Mouse (Mus musculus) forebrain, embryonic 14.5 days (tissue): Measurements from ENCODE around the gene Mei1. TPM values are rescaled to one million over a fixed set of nuclear protein-coding genes. Genes with fewer than 3 reads are reported as not detected.

Experiments
- ATAC-seq: fragments of 200-750 bp; cut with Nextera tagmentation; 2 replicates; pipeline ENCODE4 v1.8.0; 2017; ENCODE audit warnings: mild to moderate bottlenecking, moderate library complexity
- DNase-seq: peaks from one replicate; pipeline ENCODE4 v3.0.0-alpha.2; 2015; ENCODE audit warnings: low spot score
- H3K27ac ChIP-seq: fragments of 300-500 bp; sonication (generic); 2 replicates; pipeline ENCODE4 v1.5.1; 2014; ENCODE audit warnings: low read depth, mild to moderate bottlenecking, control low read depth, low read length, moderate library complexity
- H3K27me3 ChIP-seq: fragments of 300-500 bp; sonication (generic); replicated peaks from 2 replicates; pipeline ENCODE4 v1.6.1; 2014; ENCODE audit warnings: low read length, control low read depth, mixed read lengths; ENCODE audit not compliant: control insufficient read depth, insufficient read depth
- H3K36me3 ChIP-seq: fragments of 300-500 bp; sonication (generic); 2 replicates; pipeline ENCODE4 v1.6.1; 2014; ENCODE audit warnings: low read length, control low read depth; ENCODE audit not compliant: control insufficient read depth, insufficient read depth
- H3K4me1 ChIP-seq: fragments of 300-500 bp; sonication (generic); 2 replicates; pipeline ENCODE4 v1.6.1; 2014; ENCODE audit warnings: antibody characterized with exemption, low read length, control low read depth; ENCODE audit not compliant: control insufficient read depth, insufficient read depth
- H3K4me2 ChIP-seq: fragments of 300-500 bp; sonication (generic); 2 replicates; pipeline ENCODE4 v1.6.1; 2014; ENCODE audit warnings: mild to moderate bottlenecking, control low read depth, low read length
- H3K4me3 ChIP-seq: fragments of 300-500 bp; sonication (generic); 2 replicates; pipeline ENCODE4 v1.5.1; 2014; ENCODE audit warnings: low read depth, low read length, control low read depth
- H3K9ac ChIP-seq: fragments of 300-500 bp; sonication (generic); 2 replicates; pipeline ENCODE4 v1.6.1; 2014; ENCODE audit warnings: mild to moderate bottlenecking, low read length, control low read depth, moderate library complexity
- H3K9me3 ChIP-seq: fragments of 300-500 bp; sonication (generic); replicated peaks from 2 replicates; pipeline ENCODE4 v1.6.1; 2016; ENCODE audit warnings: low read length, control low read depth, mixed read lengths; ENCODE audit not compliant: control insufficient read depth
- WGBS: fragments of 180-500 bp; shearing (Covaris S2); extraction: QIAGEN DNeasy Blood & Tissue Kit; methylation state at CpG from one replicate; pipeline ENCODE4 v1.1.7; 2014; 5-methylcytosine and 5-hydroxymethylcytosine counted together
- polyA plus RNA-seq: library from polyadenylated mRNA; unstranded; fragments of >200 nt; fragmentation: Nextera tagmentation; extraction: Ambion mirVana; gene quantifications from 2 replicates; pipeline ENCODE4 v1.2.1, GENCODE M21; 2014

Gene Mei1
- polyA plus RNA-seq = not detected in 2 replicates

- Histone ChIP-seq H3K4me2 (peak within 1 kb of the TSS; percentile 28; the same call in 1 of the 2 replicates), H3K9ac (no peak within 1 kb of the TSS), H3K27me3 (peaks cover 9% of the 10 kb centered on the region), H3K36me3 (no peaks in the 10 kb centered on the region), H3K9me3 (no peaks in the 10 kb centered on the region), H3K4me3 (no peak within 1 kb of the TSS), H3K27ac (no peak within 1 kb of the TSS), H3K4me1 (no peaks in the 10 kb centered on the region)
- 27% methylated on average over 40 of the region's 40 CpGs for WGBS
- DNase-seq = peak; percentile 22
- no peak for ATAC-seq
These were observed at the start of gene Mei1 for GRCm38 (mm10) chr15:82069898-82070297. Gene Mei1, plus strand, starts transcription at chr15:82069996.

- Histone ChIP-seq H3K4me3 (no peak overlapping the region), H3K4me2 (no peak overlapping the region), H3K27me3 (no peaks in the 10 kb centered on the region), H3K4me1 (no peaks in the 10 kb centered on the region), H3K9me3 (no peaks in the 10 kb centered on the region), H3K9ac (no peak overlapping the region), H3K27ac (no peak overlapping the region), H3K36me3 (peaks cover 75% of the 10 kb centered on the region)
- DNase-seq (no peak), ATAC-seq (no peak)
- WGBS = 89% methylated on average over 13 of the region's 13 CpGs
These were observed 47.2 kb upstream of the Mei1 start for GRCm38 (mm10) chr15:82022535-82023088.

- no peak overlapping the region for H3K4me3 ChIP-seq
- no peak for ATAC-seq
- H3K4me1 ChIP-seq = no peaks in the 10 kb centered on the region
These were observed 45.7 kb upstream of the Mei1 start for GRCm38 (mm10) chr15:82023965-82024635.

GRCm38 (mm10) chr15:82027276-82027675, 42.5 kb upstream of the Mei1 start:
- Histone ChIP-seq H3K4me2 (no peak overlapping the region), H3K27ac (no peak overlapping the region), H3K9me3 (no peaks in the 10 kb centered on the region), H3K4me3 (no peak overlapping the region), H3K36me3 (peaks cover 98% of the 10 kb centered on the region), H3K9ac (no peak overlapping the region), H3K27me3 (no peaks in the 10 kb centered on the region), H3K4me1 (no peaks in the 10 kb centered on the region)
- ATAC-seq (no peak), DNase-seq (no peak)
- WGBS = 94% methylated on average over 7 of the region's 7 CpGs

More at GRCm38 (mm10) chr15:82023965-82024635, 45.7 kb upstream of the Mei1 start:
- 94% methylated on average over 6 of the region's 6 CpGs for WGBS
- no peaks in the 10 kb centered on the region for H3K9me3 ChIP-seq
- H3K4me2 ChIP-seq = no peak overlapping the region
- no peak overlapping the region for H3K27ac ChIP-seq
- H3K27me3 ChIP-seq = no peaks in the 10 kb centered on the region
- DNase-seq = no peak
- no peak overlapping the region for H3K9ac ChIP-seq
- H3K36me3 ChIP-seq = peaks cover 86% of the 10 kb centered on the region

GRCm38 (mm10) chr15:82027726-82028125, 42.1 kb upstream of the Mei1 start:
- H3K27me3 ChIP-seq = no peaks in the 10 kb centered on the region
- H3K27ac ChIP-seq = no peak overlapping the region
- H3K4me3 ChIP-seq = no peak overlapping the region
- H3K36me3 ChIP-seq = peaks cover 95% of the 10 kb centered on the region
- WGBS = 93% methylated on average over 7 of the region's 7 CpGs
- H3K9ac ChIP-seq = no peak overlapping the region
- no peaks in the 10 kb centered on the region for H3K9me3 ChIP-seq
- no peak overlapping the region for H3K4me2 ChIP-seq
- no peak for ATAC-seq
- no peaks in the 10 kb centered on the region for H3K4me1 ChIP-seq
- no peak for DNase-seq

GRCm38 (mm10) chr15:82032386-82032785, 37.4 kb upstream of the Mei1 start:
- Histone ChIP-seq H3K9ac (no peak overlapping the region), H3K4me2 (no peak overlapping the region), H3K9me3 (no peaks in the 10 kb centered on the region), H3K36me3 (peaks cover 76% of the 10 kb centered on the region), H3K4me3 (no peak overlapping the region), H3K4me1 (no peaks in the 10 kb centered on the region), H3K27me3 (no peaks in the 10 kb centered on the region), H3K27ac (no peak overlapping the region)
- ATAC-seq = no peak
- WGBS = 93% methylated on average over 7 of the region's 7 CpGs
- DNase-seq = no peak

GRCm38 (mm10) chr15:82033762-82034161, 36.0 kb upstream of the Mei1 start, which contains the start of gene Desi1:
Gene Desi1, minus strand, starts transcription at chr15:82033862.
- 95% methylated on average over 4 of the region's 4 CpGs for WGBS
- ATAC-seq (no peak), DNase-seq (no peak)
- Histone ChIP-seq H3K9ac (no peak within 1 kb of the TSS), H3K27me3 (no peaks in the 10 kb centered on the region), H3K4me1 (no peaks in the 10 kb centered on the region), H3K9me3 (no peaks in the 10 kb centered on the region), H3K27ac (no peak within 1 kb of the TSS), H3K36me3 (peaks cover 74% of the 10 kb centered on the region), H3K4me3 (no peak within 1 kb of the TSS), H3K4me2 (no peak within 1 kb of the TSS)

- no peak for ATAC-seq
These were observed 33.7 kb upstream of the Mei1 start for GRCm38 (mm10) chr15:82035904-82036689.

More at GRCm38 (mm10) chr15:82035904-82036689, 33.7 kb upstream of the Mei1 start:
- Histone ChIP-seq H3K4me3 (no peak overlapping the region), H3K4me2 (no peak overlapping the region), H3K27me3 (no peaks in the 10 kb centered on the region), H3K9me3 (no peaks in the 10 kb centered on the region), H3K4me1 (no peaks in the 10 kb centered on the region), H3K9ac (no peak overlapping the region), H3K27ac (no peak overlapping the region), H3K36me3 (peaks cover 75% of the 10 kb centered on the region)
- 85% methylated on average over 12 of the region's 12 CpGs for WGBS
- DNase-seq = peak; percentile 49
